Mouse (Mus musculus) liver, adult 2 months (tissue): ENCODE measurements around the gene Cfap161.

Experiments used
- CTCF ChIP-seq: fragments of 200-500 bp; IDR thresholded peaks from 2 replicates; pipeline ENCODE4 v1.5.1; 2011; ENCODE audit warnings: low read depth, low read length, control low read depth
- POLR2A ChIP-seq: fragments of 200-500 bp; IDR thresholded peaks from 2 replicates; pipeline ENCODE4 v1.6.1; 2011; ENCODE audit warnings: low read length, control low read depth; ENCODE audit not compliant: insufficient read depth; ENCODE audit errors: extremely low read depth

DNA sequence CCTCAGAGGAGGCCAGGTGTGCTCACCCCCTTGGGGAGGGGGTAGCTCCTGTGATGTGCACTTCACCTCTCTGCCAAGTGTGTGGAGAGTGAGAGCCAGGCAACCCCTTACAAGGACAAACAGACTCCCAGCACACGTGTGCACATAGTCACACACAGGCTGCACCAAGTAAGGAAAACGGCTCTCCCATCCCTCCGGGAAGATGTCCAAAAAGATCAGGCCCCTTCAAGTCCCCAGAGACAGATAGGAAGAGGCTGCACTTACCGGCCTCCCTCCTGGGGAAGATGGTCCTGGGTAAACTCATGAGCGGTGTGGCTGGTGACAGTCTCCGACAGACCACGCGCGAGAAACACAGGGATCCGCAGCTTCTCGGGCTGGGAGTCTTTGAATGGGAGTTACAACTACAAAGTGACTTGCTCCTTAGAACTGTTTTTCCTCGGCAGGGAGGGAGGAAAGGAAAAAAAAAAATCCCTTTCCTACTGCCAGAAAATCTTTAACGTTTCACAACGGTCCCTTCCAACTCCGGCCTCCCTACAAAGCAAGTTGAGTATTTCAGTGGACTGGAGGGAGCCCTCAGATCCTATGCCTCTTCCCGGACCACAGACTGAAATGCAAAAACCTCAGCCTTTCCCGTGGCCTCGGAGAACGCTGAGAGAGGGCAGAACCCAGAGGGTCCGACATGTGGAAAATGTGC is 49.1 kb downstream of the Cfap161 start, which contains the start of gene Il16:
- no peak for TF ChIP-seq CTCF
- TF ChIP-seq POLR2A = no peak
